Mouse (Mus musculus) E14TG2a.4 (cell line): ENCODE data around the gene Runx2.

Source experiments
- CTCF ChIP-seq: conservative IDR thresholded peaks from 2 replicates; pipeline ENCODE4 v1.5.1; 2014; ENCODE audit warnings: low read length
- POU5F1 ChIP-seq: IDR thresholded peaks from 2 replicates; pipeline ENCODE4 v1.6.1; 2014; ENCODE audit warnings: low read length, borderline replicate concordance

- TF ChIP-seq CTCF: no peak
- no peak for TF ChIP-seq POU5F1
These were observed 111.9 kb downstream of the Runx2 start for GRCm38 (mm10) chr17:44702506-44703298.
